Mouse (Mus musculus) forebrain, embryonic 12.5 days (tissue): Measurements from ENCODE around the gene Aamp. TPM values are rescaled to one million over a fixed set of nuclear protein-coding genes. Genes with fewer than 3 reads are reported as not detected.

Experiments used
- ATAC-seq: fragments of 200-750 bp; cut with Nextera tagmentation; 2 replicates; pipeline ENCODE4 v1.8.0; 2017; ENCODE audit warnings: moderate TSS enrichment; ENCODE audit not compliant: low FRiP score
- H3K27ac ChIP-seq: fragments of 300-500 bp; sonication (generic); 2 replicates; pipeline ENCODE4 v1.5.1; 2016; ENCODE audit warnings: mild to moderate bottlenecking
- H3K27me3 ChIP-seq: fragments of 300-500 bp; sonication (generic); 2 replicates; pipeline ENCODE4 v1.6.1; 2016; ENCODE audit warnings: mild to moderate bottlenecking
- H3K36me3 ChIP-seq: fragments of 300-500 bp; sonication (generic); replicated peaks from 2 replicates; pipeline ENCODE4 v1.6.1; 2016; ENCODE audit warnings: mild to moderate bottlenecking
- H3K4me1 ChIP-seq: fragments of 300-500 bp; sonication (generic); 2 replicates; pipeline ENCODE4 v1.6.1; 2016
- H3K4me2 ChIP-seq: fragments of 300-500 bp; sonication (generic); 2 replicates; pipeline ENCODE4 v1.6.1; 2016; ENCODE audit warnings: mild to moderate bottlenecking, moderate library complexity
- H3K4me3 ChIP-seq: fragments of 300-500 bp; sonication (generic); replicated peaks from 2 replicates; pipeline ENCODE4 v1.5.1; 2016; ENCODE audit warnings: mild to moderate bottlenecking
- H3K9ac ChIP-seq: fragments of 300-500 bp; sonication (generic); 2 replicates; pipeline ENCODE4 v1.6.1; 2016; ENCODE audit warnings: mild to moderate bottlenecking
- H3K9me3 ChIP-seq: fragments of 300-500 bp; sonication (generic); 2 replicates; pipeline ENCODE4 v1.6.1; 2016
- whole genome bisulfite sequencing: fragments of 180-500 bp; shearing (Covaris S2); methylation state at CpG from one replicate; pipeline ENCODE4 v1.1.7; 2016; 5-methylcytosine and 5-hydroxymethylcytosine counted together
- polyA plus RNA-seq: library from polyadenylated mRNA; unstranded; fragments of >200 nt; fragmentation: Nextera tagmentation; extraction: Ambion mirVana; gene quantifications from 2 replicates; pipeline ENCODE4 v1.2.1, GENCODE M21; 2016

The Aamp gene
- polyA plus RNA-seq, 1 experiment from 2014 or later = 184 TPM

- no peaks in the 10 kb centered on the region for H3K9me3 ChIP-seq
- H3K4me2 ChIP-seq = no peak overlapping the region
- peaks cover 15% of the 10 kb centered on the region for H3K36me3 ChIP-seq
- ATAC-seq = no peak
- no peak overlapping the region for H3K27ac ChIP-seq
- 53% methylated on average over 9 of the region's 9 CpGs for whole genome bisulfite sequencing
- H3K4me1 ChIP-seq = no peaks in the 10 kb centered on the region
- H3K9ac ChIP-seq = no peak overlapping the region
- H3K27me3 ChIP-seq = no peaks in the 10 kb centered on the region
- no peak overlapping the region for H3K4me3 ChIP-seq
Measured at GRCm38 (mm10) chr1:74275015-74275414, 9.5 kb downstream of the Aamp start.

GRCm38 (mm10) chr1:74271659-74272058, 12.9 kb downstream of the Aamp start:
- Histone ChIP-seq H3K4me1 (no peaks in the 10 kb centered on the region), H3K9ac (no peak overlapping the region), H3K36me3 (peaks cover 22% of the 10 kb centered on the region), H3K9me3 (no peaks in the 10 kb centered on the region), H3K4me3 (no peak overlapping the region), H3K27ac (no peak overlapping the region), H3K27me3 (no peaks in the 10 kb centered on the region), H3K4me2 (no peak overlapping the region)
- no peak for ATAC-seq
- WGBS = 87% methylated on average over 4 of the region's 4 CpGs

GRCm38 (mm10) chr1:74268750-74269149, 15.8 kb downstream of the Aamp start:
- no peaks in the 10 kb centered on the region for H3K4me1 ChIP-seq
- ATAC-seq = no peak
- 92% methylated on average over 8 of the region's 8 CpGs for WGBS
- H3K27ac ChIP-seq = no peak overlapping the region
- H3K9ac ChIP-seq = no peak overlapping the region
- H3K36me3 ChIP-seq = peaks cover 51% of the 10 kb centered on the region
- no peaks in the 10 kb centered on the region for H3K27me3 ChIP-seq
- H3K4me2 ChIP-seq = no peak overlapping the region
- H3K4me3 ChIP-seq = no peak overlapping the region
- H3K9me3 ChIP-seq = no peaks in the 10 kb centered on the region

- Histone ChIP-seq H3K4me1 (no peaks in the 10 kb centered on the region), H3K27ac (no peak overlapping the region), H3K27me3 (no peaks in the 10 kb centered on the region), H3K9me3 (no peaks in the 10 kb centered on the region), H3K36me3 (peaks cover 80% of the 10 kb centered on the region), H3K4me2 (no peak overlapping the region), H3K9ac (no peak overlapping the region), H3K4me3 (no peak overlapping the region)
- 95% methylated on average over 6 of the region's 6 CpGs for WGBS
- ATAC-seq = no peak
Measured at GRCm38 (mm10) chr1:74262510-74262909, 22.0 kb downstream of the Aamp start.

GRCm38 (mm10) chr1:74256782-74257181, 27.8 kb downstream of the Aamp start:
- 84% methylated on average over 4 of the region's 4 CpGs for WGBS
- Histone ChIP-seq H3K4me3 (no peak overlapping the region), H3K27me3 (no peaks in the 10 kb centered on the region), H3K4me1 (no peaks in the 10 kb centered on the region), H3K9me3 (no peaks in the 10 kb centered on the region), H3K4me2 (no peak overlapping the region), H3K9ac (no peak overlapping the region), H3K27ac (no peak overlapping the region), H3K36me3 (peaks cover 76% of the 10 kb centered on the region)
- ATAC-seq = no peak

GRCm38 (mm10) chr1:74255704-74256345, 28.7 kb downstream of the Aamp start:
- Histone ChIP-seq H3K27me3 (no peaks in the 10 kb centered on the region), H3K4me2 (no peak overlapping the region), H3K4me3 (no peak overlapping the region), H3K36me3 (peaks cover 85% of the 10 kb centered on the region), H3K9me3 (no peaks in the 10 kb centered on the region), H3K9ac (no peak overlapping the region), H3K27ac (no peak overlapping the region), H3K4me1 (no peaks in the 10 kb centered on the region)
- 96% methylated on average over 8 of the region's 8 CpGs for WGBS
- ATAC-seq = no peak

- peaks cover 66% of the 10 kb centered on the region for H3K36me3 ChIP-seq
- H3K27ac ChIP-seq = no peak overlapping the region
- no peak for ATAC-seq
- 93% methylated on average over 4 of the region's 4 CpGs for WGBS
- H3K9me3 ChIP-seq = no peaks in the 10 kb centered on the region
- H3K4me1 ChIP-seq = no peaks in the 10 kb centered on the region
- H3K9ac ChIP-seq = no peak overlapping the region
- no peaks in the 10 kb centered on the region for H3K27me3 ChIP-seq
- no peak overlapping the region for H3K4me2 ChIP-seq
- no peak overlapping the region for H3K4me3 ChIP-seq
Measured at GRCm38 (mm10) chr1:74250096-74250495, 34.4 kb downstream of the Aamp start.

- Histone ChIP-seq H3K36me3 (peaks cover 61% of the 10 kb centered on the region), H3K27ac (no peak overlapping the region), H3K9ac (no peak overlapping the region), H3K4me1 (no peaks in the 10 kb centered on the region), H3K4me2 (no peak overlapping the region), H3K4me3 (no peak overlapping the region), H3K27me3 (no peaks in the 10 kb centered on the region), H3K9me3 (no peaks in the 10 kb centered on the region)
- ATAC-seq = no peak
- 80% methylated on average over 5 of the region's 5 CpGs for WGBS
Measured at GRCm38 (mm10) chr1:74249331-74249980, 35.1 kb downstream of the Aamp start.

GRCm38 (mm10) chr1:74248799-74249198, 35.7 kb downstream of the Aamp start:
- no peak for ATAC-seq
- no peak overlapping the region for H3K9ac ChIP-seq
- no peaks in the 10 kb centered on the region for H3K27me3 ChIP-seq
- no peak overlapping the region for H3K27ac ChIP-seq
- H3K36me3 ChIP-seq = peaks cover 54% of the 10 kb centered on the region
- WGBS = 77% methylated on average over 1 of the region's 1 CpGs
- no peaks in the 10 kb centered on the region for H3K4me1 ChIP-seq
- H3K9me3 ChIP-seq = no peaks in the 10 kb centered on the region
- H3K4me3 ChIP-seq = no peak overlapping the region
- no peak overlapping the region for H3K4me2 ChIP-seq

GRCm38 (mm10) chr1:74245525-74245924, 39.0 kb downstream of the Aamp start:
- 89% methylated on average over 2 of the region's 2 CpGs for WGBS
- no peak overlapping the region for H3K27ac ChIP-seq
- H3K27me3 ChIP-seq = no peaks in the 10 kb centered on the region
- peaks cover under 1% of the 10 kb centered on the region; the same call in 1 of the 2 replicates for H3K4me1 ChIP-seq
- H3K9ac ChIP-seq = no peak overlapping the region
- ATAC-seq = no peak
- peaks cover 25% of the 10 kb centered on the region for H3K36me3 ChIP-seq
- no peak overlapping the region for H3K4me3 ChIP-seq
- H3K9me3 ChIP-seq = no peaks in the 10 kb centered on the region
- H3K4me2 ChIP-seq = no peak overlapping the region

- ATAC-seq = no peak
- WGBS = 92% methylated on average over 4 of the region's 4 CpGs
- H3K9me3 ChIP-seq = no peaks in the 10 kb centered on the region
- peaks cover 34% of the 10 kb centered on the region for H3K4me1 ChIP-seq
- no peak overlapping the region for H3K27ac ChIP-seq
- H3K36me3 ChIP-seq = no peaks in the 10 kb centered on the region
- no peak overlapping the region for H3K4me3 ChIP-seq
- H3K4me2 ChIP-seq = no peak overlapping the region
- H3K9ac ChIP-seq = no peak overlapping the region
- no peaks in the 10 kb centered on the region for H3K27me3 ChIP-seq
Measured at GRCm38 (mm10) chr1:74240832-74241231, 43.7 kb downstream of the Aamp start.

- Histone ChIP-seq H3K36me3 (no peaks in the 10 kb centered on the region), H3K27me3 (no peaks in the 10 kb centered on the region), H3K9me3 (no peaks in the 10 kb centered on the region), H3K4me1 (peaks cover 34% of the 10 kb centered on the region), H3K9ac (no peak overlapping the region), H3K4me3 (no peak overlapping the region), H3K27ac (no peak overlapping the region), H3K4me2 (no peak overlapping the region)
- no peak for ATAC-seq
- WGBS = 75% methylated on average over 6 of the region's 6 CpGs
Measured at GRCm38 (mm10) chr1:74240311-74240710, 44.2 kb downstream of the Aamp start.

- H3K4me1 ChIP-seq = peaks cover 34% of the 10 kb centered on the region
- no peak for ATAC-seq
- H3K9me3 ChIP-seq = no peaks in the 10 kb centered on the region
- no peak overlapping the region for H3K4me3 ChIP-seq
- 67% methylated on average over 11 of the region's 11 CpGs for WGBS
- H3K27me3 ChIP-seq = no peaks in the 10 kb centered on the region
- H3K9ac ChIP-seq = no peak overlapping the region
- H3K4me2 ChIP-seq = no peak overlapping the region; the same call in 1 of the 2 replicates
- no peaks in the 10 kb centered on the region for H3K36me3 ChIP-seq
- no peak overlapping the region for H3K27ac ChIP-seq
Measured at GRCm38 (mm10) chr1:74239618-74240017, 44.9 kb downstream of the Aamp start.
